Comparison of ENCODE assay signal across 8 mouse cellular contexts in the genomic region with DNA sequence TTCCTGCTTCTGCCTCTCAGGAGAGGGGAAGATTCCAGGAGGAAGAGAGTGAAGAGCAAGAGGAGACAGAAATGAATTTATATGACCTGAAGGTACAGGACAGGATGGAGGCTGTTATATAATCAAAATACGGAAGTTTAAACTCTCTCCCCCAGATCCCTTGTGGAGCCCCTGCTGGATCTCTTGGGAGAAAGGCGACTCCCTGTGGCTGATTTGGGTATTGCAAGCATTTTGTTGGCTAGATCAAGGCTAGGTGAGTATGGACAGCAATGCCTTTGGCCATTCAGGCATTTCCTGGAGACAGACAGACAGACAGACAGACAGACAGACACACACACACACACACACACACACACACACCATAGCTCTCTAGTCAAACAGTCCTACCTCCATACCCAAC. TPM values are rescaled to one million over a fixed set of nuclear protein-coding genes. Genes with fewer than 3 reads are reported as not detected.
DNase-seq lines count a peak whose midpoint lies in the region; ATAC-seq and TF ChIP-seq lines count a peak whose summit lies in the region.

No protein-coding gene starts in this region.

- peak; percentile 26 for TF ChIP-seq CTCF in C2C12 (IDR thresholded peaks at IDR 0.05; ENCODE audit: control insufficient read depth, insufficient read depth, insufficient read length)

- H3ac ChIP-seq in C2C12 (ENCODE audit: control insufficient read depth, insufficient read length, low read depth), result no peak overlapping the region

- no peak for ATAC-seq in monocyte, adult 5-6 weeks (replicated peaks; ENCODE audit: insufficient number of reproducible peaks, low FRiP score, low TSS enrichment, poor library complexity, severe bottlenecking)

- DNase-seq in ES-CJ7 (ENCODE audit: low read depth, low spot score), result peak; percentile 83
- peak; percentile 56 for DNase-seq in c-Kit-positive CD71-positive TER-119-positive erythroid progenitor cells, embryonic 14.5 days (ENCODE audit: low spot score)
- peak; percentile 60 for DNase-seq in gastrocnemius, postnatal 25 days
- DNase-seq in layer of hippocampus, adult 11-12 months (ENCODE audit: low spot score), result peak; percentile 85
- peak; percentile 86 to 90 for DNase-seq in lung, adult 18-20 months
- peak; percentile 76 for DNase-seq in right cerebral cortex, postnatal 4 days

- H3K27me3 ChIP-seq in C2C12 (ENCODE audit: control insufficient read depth, insufficient read depth, insufficient read length), result no peaks in the 10 kb centered on the region

- H3K79me2 ChIP-seq in C2C12 (ENCODE audit: control insufficient read depth, insufficient read depth), result no peaks in the 10 kb centered on the region

- H3K36me3 ChIP-seq in C2C12 (ENCODE audit: control insufficient read depth, insufficient read depth), result no peaks in the 10 kb centered on the region

- no peaks in the 10 kb centered on the region for H3K79me3 ChIP-seq in C2C12 (ENCODE audit: low read depth)

- no peak overlapping the region for H3K4me3 ChIP-seq in C2C12 (ENCODE audit: insufficient read depth, poor library complexity, severe bottlenecking)

TF ChIP-seq in C2C12, 6 proteins besides CTCF, POLR2A, EP300 and RAD21:
- TF ChIP-seq FOSL1 (IDR thresholded peaks at IDR 0.05; ENCODE audit: insufficient read depth, low read length, poor library complexity, severe bottlenecking) (no peak), MYOD1 (IDR thresholded peaks at IDR 0.05; ENCODE audit: control insufficient read depth, insufficient read length, low read depth) (no peak), MAX (IDR thresholded peaks at IDR 0.05) (no peak), MYOG (IDR thresholded peaks at IDR 0.05; ENCODE audit: control insufficient read depth, extremely low read depth, insufficient read length) (no peak), CEBPB (IDR thresholded peaks at IDR 0.05; ENCODE audit: low read depth) (no peak), USF1 (IDR thresholded peaks at IDR 0.05; ENCODE audit: low read depth) (no peak)

RNA-seq across cellular contexts. Expression of a gene that starts 46.9 kb away (rescaled TPM):
- 118 TPM for polyA plus RNA-seq in C2C12 (2012; fragmentation: generic; extraction: Trizol)
- 100 to 1,000 TPM; 205 to 234 TPM for total RNA-seq in gastrocnemius, postnatal 25 days (2021)
- 1.9 to 2.9 TPM (median 2.0 TPM) in 3 replicates for total RNA-seq in monocyte, adult 5-6 weeks (2017)

RNA-seq across cellular contexts. Expression of a gene that starts 48.0 kb away (rescaled TPM):
- polyA plus RNA-seq in C2C12 (2012; fragmentation: generic; extraction: Trizol), result 0.05 TPM
- under 1 TPM in 1 of 2 experiments, not detected in 1; 0.16 TPM for total RNA-seq in gastrocnemius, postnatal 25 days (2021)
- total RNA-seq in monocyte, adult 5-6 weeks (2017), result 2.6 TPM in 1 of 3 replicates, not detected in the others

Comparison
In these comparisons a context has a peak if more than half of its experiments do, and no peak if none do; other contexts are left out.
1. RNA of a gene that starts 46.9 kb away (total RNA-seq): 205 to 234 TPM in gastrocnemius, postnatal 25 days; 1.9 to 2.9 TPM in monocyte, adult 5-6 weeks; every median in the first group is over 10 times any median in the second.
2. Peak in every context shown above with its lines, with median percentiles within 50 percentile points of each other: DNase-seq.